Mouse (Mus musculus) ES-E14 (cell line): ENCODE results near the gene Filip1.

Experiments
- HCFC1 ChIP-seq: IDR thresholded peaks from 2 replicates; pipeline ENCODE4 v1.6.1; 2012; ENCODE audit warnings: low read length, inconsistent platforms, borderline replicate concordance; ENCODE audit not compliant: insufficient read depth
- MAFK ChIP-seq: IDR thresholded peaks from 2 replicates; pipeline ENCODE4 v1.6.1; 2014; ENCODE audit warnings: mild to moderate bottlenecking, low read depth, low read length, inconsistent platforms; ENCODE audit not compliant: insufficient read depth
- ZC3H11A ChIP-seq: IDR thresholded peaks from 2 replicates; pipeline ENCODE4 v1.6.1; 2012; ENCODE audit warnings: low read depth, mild to moderate bottlenecking, inconsistent platforms, low read length, borderline replicate concordance
- ZNF384 ChIP-seq: IDR thresholded peaks from 2 replicates; pipeline ENCODE4 v1.6.1; 2012; ENCODE audit warnings: low read depth, low read length, inconsistent platforms

DNA sequence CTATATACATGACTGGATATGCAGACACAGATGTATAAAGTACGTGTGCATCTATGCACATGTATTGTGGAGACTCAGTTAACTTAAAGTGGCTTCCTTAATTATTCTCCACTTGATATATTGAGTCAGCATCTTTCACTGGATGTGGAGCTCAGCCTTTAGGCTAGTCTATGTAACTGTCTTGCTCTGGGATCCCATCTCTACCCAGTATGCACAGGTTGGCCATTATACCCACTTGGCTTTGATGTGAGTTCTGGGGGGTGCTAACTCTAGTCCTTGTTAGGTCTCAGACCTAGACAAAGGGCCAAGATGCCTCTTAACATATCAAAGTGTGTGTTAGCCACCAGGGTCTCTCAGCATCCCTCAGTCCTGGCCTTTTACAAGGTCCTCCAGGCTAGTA is 181.4 kb downstream of the Filip1 start:
- TF ChIP-seq ZC3H11A = no peak
- no peak for TF ChIP-seq ZNF384
- TF ChIP-seq HCFC1 = no peak
- no peak for TF ChIP-seq MAFK
